Mouse (Mus musculus): ENCODE results near the gene Insl6. TPM values are rescaled to one million over a fixed set of nuclear protein-coding genes. Genes with fewer than 3 reads are reported as not detected.
A peak's percentile ranks its signal among the peaks of the same experiment; 100 is the strongest.

The Insl6 gene
- polyA plus RNA-seq, 1 experiment from 2014 or later = 0.91 TPM

GRCm38 (mm10) chr19:29336624-29337023, 11.5 kb upstream of the Insl6 start:
- ATAC-seq (ENCODE audit: low read depth) = no peak
- Histone ChIP-seq H3K27me3 (ENCODE audit: control insufficient read depth, insufficient read depth, low read depth, low read length) (peaks cover 25% of the 10 kb centered on the region), H3K4me3 (ENCODE audit: low read depth, low read length) (no peak overlapping the region), H3K9me3 (replicated peaks; ENCODE audit: control insufficient read depth, low read length) (no peaks in the 10 kb centered on the region), H3K36me3 (ENCODE audit: control insufficient read depth, insufficient read depth) (no peaks in the 10 kb centered on the region), H3K27ac (ENCODE audit: low read length) (no peak overlapping the region), H3K4me2 (ENCODE audit: low read depth, low read length) (no peak overlapping the region), H3K9ac (ENCODE audit: low read depth, low read length) (no peak overlapping the region), H3K4me1 (ENCODE audit: control insufficient read depth, low read depth, low read length) (no peaks in the 10 kb centered on the region)
- 86% methylated on average over 2 of the region's 2 CpGs for WGBS (ENCODE audit: insufficient replicate concordance)

- Histone ChIP-seq H3K27me3 (ENCODE audit: control insufficient read depth, insufficient read depth, low read depth, low read length) (peaks cover 25% of the 10 kb centered on the region), H3K27ac (ENCODE audit: low read length) (no peak within 1 kb of the TSS), H3K9ac (ENCODE audit: low read depth, low read length) (no peak within 1 kb of the TSS; the same call in 1 of the 2 replicates), H3K4me3 (ENCODE audit: low read depth, low read length) (peak within 1 kb of the TSS; percentile 16), H3K9me3 (replicated peaks; ENCODE audit: control insufficient read depth, low read length) (no peaks in the 10 kb centered on the region), H3K4me1 (ENCODE audit: control insufficient read depth, low read depth, low read length) (no peaks in the 10 kb centered on the region), H3K36me3 (ENCODE audit: control insufficient read depth, insufficient read depth) (no peaks in the 10 kb centered on the region), H3K4me2 (ENCODE audit: low read depth, low read length) (peak within 1 kb of the TSS; percentile 44)
- 10% methylated on average over 23 of the region's 23 CpGs for WGBS (ENCODE audit: insufficient replicate concordance)
- ATAC-seq (ENCODE audit: low read depth) = no peak
These were observed 9.1 kb upstream of the Insl6 start, which contains the start of gene Rln1 for GRCm38 (mm10) chr19:29334068-29334745. Gene Rln1 (minus strand): TSS chr19:29334670.

- Histone ChIP-seq H3K4me3 (ENCODE audit: low read depth, low read length) (no peak overlapping the region), H3K9me3 (replicated peaks; ENCODE audit: control insufficient read depth, low read length) (no peaks in the 10 kb centered on the region), H3K4me2 (ENCODE audit: low read depth, low read length) (no peak overlapping the region), H3K9ac (ENCODE audit: low read depth, low read length) (no peak overlapping the region), H3K27ac (ENCODE audit: low read length) (no peak overlapping the region), H3K27me3 (ENCODE audit: control insufficient read depth, insufficient read depth, low read depth, low read length) (0 out of 2 replicates have a peak, but pooled peaks cover 2% of the 10 kb centered on the region), H3K4me1 (ENCODE audit: control insufficient read depth, low read depth, low read length) (peaks cover 9% of the 10 kb centered on the region), H3K36me3 (ENCODE audit: control insufficient read depth, insufficient read depth) (no peaks in the 10 kb centered on the region)
- 78% methylated on average over 13 of the region's 13 CpGs for WGBS (ENCODE audit: insufficient replicate concordance)
- ATAC-seq (ENCODE audit: low read depth) = no peak
These were observed 1.8 kb upstream of the Insl6 start for GRCm38 (mm10) chr19:29326822-29327552.

GRCm38 (mm10) chr19:29326396-29326795, 1.2 kb upstream of the Insl6 start:
- 91% methylated on average over 4 of the region's 4 CpGs for WGBS (ENCODE audit: insufficient replicate concordance)
- H3K4me1 ChIP-seq (ENCODE audit: control insufficient read depth, low read depth, low read length) = peaks cover 9% of the 10 kb centered on the region
- no peak overlapping the region for H3K4me2 ChIP-seq (ENCODE audit: low read depth, low read length)
- H3K9ac ChIP-seq (ENCODE audit: low read depth, low read length) = no peak overlapping the region
- ATAC-seq (ENCODE audit: low read depth) = no peak
- no peak overlapping the region for H3K4me3 ChIP-seq (ENCODE audit: low read depth, low read length)
- no peaks in the 10 kb centered on the region for H3K36me3 ChIP-seq (ENCODE audit: control insufficient read depth, insufficient read depth)
- no peaks in the 10 kb centered on the region for H3K9me3 ChIP-seq (replicated peaks; ENCODE audit: control insufficient read depth, low read length)
- 0 out of 2 replicates have a peak, but pooled peaks cover 2% of the 10 kb centered on the region for H3K27me3 ChIP-seq (ENCODE audit: control insufficient read depth, insufficient read depth, low read depth, low read length)
- H3K27ac ChIP-seq (ENCODE audit: low read length) = no peak overlapping the region

- Histone ChIP-seq H3K4me1 (ENCODE audit: control insufficient read depth, low read depth, low read length) (peaks cover 9% of the 10 kb centered on the region), H3K27ac (ENCODE audit: low read length) (no peak overlapping the region), H3K36me3 (ENCODE audit: control insufficient read depth, insufficient read depth) (no peaks in the 10 kb centered on the region), H3K4me3 (ENCODE audit: low read depth, low read length) (peak overlapping the region; percentile 52), H3K27me3 (ENCODE audit: control insufficient read depth, insufficient read depth, low read depth, low read length) (0 out of 2 replicates have a peak, but pooled peaks cover 2% of the 10 kb centered on the region), H3K9me3 (replicated peaks; ENCODE audit: control insufficient read depth, low read length) (no peaks in the 10 kb centered on the region), H3K9ac (ENCODE audit: low read depth, low read length) (no peak overlapping the region), H3K4me2 (ENCODE audit: low read depth, low read length) (peak overlapping the region; percentile 79)
- WGBS (ENCODE audit: insufficient replicate concordance) = 64% methylated on average over 9 of the region's 9 CpGs
- no peak for ATAC-seq (ENCODE audit: low read depth)
These were observed 660 bp upstream of the Insl6 start for GRCm38 (mm10) chr19:29325852-29326180.

GRCm38 (mm10) chr19:29323416-29324049, 1.6 kb downstream of the Insl6 start:
- peaks cover 9% of the 10 kb centered on the region for H3K4me1 ChIP-seq (ENCODE audit: control insufficient read depth, low read depth, low read length)
- H3K4me3 ChIP-seq (ENCODE audit: low read depth, low read length) = no peak overlapping the region
- no peak overlapping the region for H3K27ac ChIP-seq (ENCODE audit: low read length)
- no peak for ATAC-seq (ENCODE audit: low read depth)
- H3K9ac ChIP-seq (ENCODE audit: low read depth, low read length) = no peak overlapping the region
- H3K9me3 ChIP-seq (replicated peaks; ENCODE audit: control insufficient read depth, low read length) = no peaks in the 10 kb centered on the region
- no peaks in the 10 kb centered on the region for H3K36me3 ChIP-seq (ENCODE audit: control insufficient read depth, insufficient read depth)
- no peak overlapping the region for H3K4me2 ChIP-seq (ENCODE audit: low read depth, low read length)
- 56% methylated on average over 8 of the region's 8 CpGs for WGBS (ENCODE audit: insufficient replicate concordance)
- 0 out of 2 replicates have a peak, but pooled peaks cover 2% of the 10 kb centered on the region for H3K27me3 ChIP-seq (ENCODE audit: control insufficient read depth, insufficient read depth, low read depth, low read length)

- 85% methylated on average over 7 of the region's 7 CpGs for WGBS (ENCODE audit: insufficient replicate concordance)
- H3K36me3 ChIP-seq (ENCODE audit: control insufficient read depth, insufficient read depth) = peaks cover 20% of the 10 kb centered on the region
- no peak overlapping the region for H3K27ac ChIP-seq (ENCODE audit: low read length)
- H3K4me2 ChIP-seq (ENCODE audit: low read depth, low read length) = no peak overlapping the region
- no peak overlapping the region for H3K4me3 ChIP-seq (ENCODE audit: low read depth, low read length)
- H3K9ac ChIP-seq (ENCODE audit: low read depth, low read length) = no peak overlapping the region
- no peaks in the 10 kb centered on the region for H3K4me1 ChIP-seq (ENCODE audit: control insufficient read depth, low read depth, low read length)
- no peaks in the 10 kb centered on the region for H3K9me3 ChIP-seq (replicated peaks; ENCODE audit: control insufficient read depth, low read length)
- no peaks in the 10 kb centered on the region for H3K27me3 ChIP-seq (ENCODE audit: control insufficient read depth, insufficient read depth, low read depth, low read length)
- ATAC-seq (ENCODE audit: low read depth) = no peak
These were observed 12.5 kb downstream of the Insl6 start for GRCm38 (mm10) chr19:29312661-29313060.

GRCm38 (mm10) chr19:29311791-29312190, 13.4 kb downstream of the Insl6 start:
- ATAC-seq (ENCODE audit: low read depth) = no peak
- Histone ChIP-seq H3K4me1 (ENCODE audit: control insufficient read depth, low read depth, low read length) (no peaks in the 10 kb centered on the region), H3K4me2 (ENCODE audit: low read depth, low read length) (no peak overlapping the region), H3K27ac (ENCODE audit: low read length) (no peak overlapping the region), H3K36me3 (ENCODE audit: control insufficient read depth, insufficient read depth) (peaks cover 20% of the 10 kb centered on the region), H3K4me3 (ENCODE audit: low read depth, low read length) (no peak overlapping the region), H3K9ac (ENCODE audit: low read depth, low read length) (no peak overlapping the region), H3K27me3 (ENCODE audit: control insufficient read depth, insufficient read depth, low read depth, low read length) (no peaks in the 10 kb centered on the region), H3K9me3 (replicated peaks; ENCODE audit: control insufficient read depth, low read length) (no peaks in the 10 kb centered on the region)
- WGBS (ENCODE audit: insufficient replicate concordance) = 92% methylated on average over 8 of the region's 8 CpGs

GRCm38 (mm10) chr19:29308832-29309231, 16.3 kb downstream of the Insl6 start:
- Histone ChIP-seq H3K27ac (ENCODE audit: low read length) (no peak overlapping the region), H3K36me3 (ENCODE audit: control insufficient read depth, insufficient read depth) (peaks cover 22% of the 10 kb centered on the region), H3K4me1 (ENCODE audit: control insufficient read depth, low read depth, low read length) (no peaks in the 10 kb centered on the region), H3K27me3 (ENCODE audit: control insufficient read depth, insufficient read depth, low read depth, low read length) (no peaks in the 10 kb centered on the region), H3K4me2 (ENCODE audit: low read depth, low read length) (no peak overlapping the region), H3K9ac (ENCODE audit: low read depth, low read length) (no peak overlapping the region), H3K9me3 (replicated peaks; ENCODE audit: control insufficient read depth, low read length) (no peaks in the 10 kb centered on the region), H3K4me3 (ENCODE audit: low read depth, low read length) (no peak overlapping the region)
- ATAC-seq (ENCODE audit: low read depth) = no peak
